In the genomic region with DNA sequence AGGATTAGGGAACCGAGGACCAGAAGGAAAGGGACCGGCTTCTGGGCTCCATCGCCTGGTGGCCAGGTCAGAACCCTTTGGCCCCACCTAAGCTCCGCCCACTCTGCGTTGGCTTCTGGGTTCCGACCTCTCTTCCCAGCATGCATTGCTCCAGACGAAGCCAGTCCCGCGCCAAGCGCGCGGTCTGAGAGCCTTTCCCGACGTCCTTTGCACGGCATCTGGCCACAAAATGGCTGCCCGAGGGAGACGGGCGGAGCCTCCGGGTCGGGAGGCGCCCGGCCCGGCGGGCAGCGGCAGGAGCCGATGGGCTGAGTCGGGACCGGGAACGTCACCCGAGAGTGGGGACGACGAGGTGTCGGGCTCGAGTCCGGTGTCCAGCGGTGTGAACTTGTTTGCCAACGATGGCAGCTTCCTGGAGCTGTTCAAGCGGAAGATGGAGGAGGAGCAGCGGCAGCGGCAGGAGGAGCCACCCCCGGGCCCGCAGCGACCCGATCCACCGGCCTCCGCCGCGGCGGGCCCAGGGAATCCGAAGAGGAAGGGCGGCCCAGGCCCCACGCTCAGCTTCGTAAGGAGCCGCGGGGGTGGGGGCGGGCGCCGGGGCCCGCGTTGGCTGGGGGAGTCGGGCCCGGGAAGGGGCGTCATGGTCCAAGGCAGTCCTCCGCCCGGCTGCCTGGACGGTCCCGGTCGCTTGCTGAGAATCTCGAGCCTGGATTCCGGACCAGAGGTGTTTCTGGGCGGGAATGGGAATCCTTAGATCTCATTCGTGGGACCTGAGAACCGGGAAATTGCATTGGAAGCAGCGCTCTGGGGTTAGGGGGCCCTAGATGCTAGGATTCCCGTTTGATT, we compare ENCODE assay signal across 7 mouse cellular contexts. TPM values are rescaled to one million over a fixed set of nuclear protein-coding genes. Genes with fewer than 3 reads are reported as not detected.
A peak's percentile ranks its signal among the peaks of the same experiment; 100 is the strongest.
DNase-seq lines count a peak whose midpoint lies in the region; ATAC-seq and TF ChIP-seq lines count a peak whose summit lies in the region.

A gene (plus strand): TSS at position 154 of the 846 bp plus-strand sequence.

- intact Hi-C loops in left cerebral cortex, postnatal 4 days (cut with DNase I): no loop called here

- 0 out of 2 replicates have a peak, but pooled peaks cover 5% of the 10 kb centered on the region for H3K4me1 ChIP-seq in intestine, postnatal 0 days (replicated peaks; ENCODE audit: control insufficient read depth, insufficient read depth, low read length)
- H3K4me1 ChIP-seq in midbrain, embryonic 12.5 days: peaks cover 37% of the 10 kb centered on the region
- peaks cover 19% of the 10 kb centered on the region for H3K4me1 ChIP-seq in small intestine, adult 2 months (ENCODE audit: control insufficient read depth, insufficient read depth, insufficient read length, low read length)

- no peaks in the 10 kb centered on the region for H3K27me3 ChIP-seq in intestine, postnatal 0 days (replicated peaks; ENCODE audit: control insufficient read depth, insufficient read depth, low read length)
- no peaks in the 10 kb centered on the region for H3K27me3 ChIP-seq in midbrain, embryonic 12.5 days
- H3K27me3 ChIP-seq in small intestine, adult 2 months (ENCODE audit: control insufficient read depth, insufficient read depth, low read length): no peaks in the 10 kb centered on the region

- H3K4me3 ChIP-seq in intestine, postnatal 0 days (ENCODE audit: low read depth, low read length): peak within 1 kb of the TSS; percentile 99
- H3K4me3 ChIP-seq in midbrain, embryonic 12.5 days: peak within 1 kb of the TSS; percentile 82
- peak within 1 kb of the TSS; percentile 83 for H3K4me3 ChIP-seq in small intestine, adult 2 months (ENCODE audit: low read depth, low read length)

- H3K9me3 ChIP-seq in intestine, postnatal 0 days (ENCODE audit: control insufficient read depth): no peaks in the 10 kb centered on the region
- H3K9me3 ChIP-seq in midbrain, embryonic 12.5 days: no peaks in the 10 kb centered on the region

- ATAC-seq in intestine, postnatal 0 days: peak; percentile 78
- ATAC-seq in midbrain, embryonic 12.5 days (ENCODE audit: low FRiP score, low read depth): peak; percentile 80

- peak within 1 kb of the TSS; percentile 93 for H3K27ac ChIP-seq in intestine, postnatal 0 days (ENCODE audit: low read depth, low read length)
- H3K27ac ChIP-seq in midbrain, embryonic 12.5 days (replicated peaks): peak within 1 kb of the TSS; percentile 78
- peak within 1 kb of the TSS; percentile 79 for H3K27ac ChIP-seq in small intestine, adult 2 months (ENCODE audit: insufficient read depth, low read depth, low read length)

- no peak for TF ChIP-seq CTCF in intestine, postnatal 0 days (IDR thresholded peaks at IDR 0.05; ENCODE audit: low read depth)
- no peak for TF ChIP-seq CTCF in small intestine, adult 2 months (IDR thresholded peaks at IDR 0.05; ENCODE audit: extremely low read depth, insufficient read length, insufficient replicate concordance, low read depth, low read length)

- under 1% methylated on average over 72 of the region's 75 CpGs for WGBS in intestine, postnatal 0 days
- WGBS in midbrain, embryonic 12.5 days: under 1% methylated on average over 62 of the region's 75 CpGs
- 0% methylated on average over 75 of the region's 75 CpGs for WGBS in small intestine, adult 2 months

- peak within 1 kb of the TSS; percentile 96 for H3K9ac ChIP-seq in intestine, postnatal 0 days (ENCODE audit: low read depth, low read length)
- H3K9ac ChIP-seq in midbrain, embryonic 12.5 days (replicated peaks): peak within 1 kb of the TSS; percentile 95

- H3K36me3 ChIP-seq in intestine, postnatal 0 days (ENCODE audit: control insufficient read depth, insufficient read depth): peaks cover 35% of the 10 kb centered on the region
- peaks cover 48% of the 10 kb centered on the region for H3K36me3 ChIP-seq in midbrain, embryonic 12.5 days
- peaks cover 23% of the 10 kb centered on the region for H3K36me3 ChIP-seq in small intestine, adult 2 months (ENCODE audit: control insufficient read depth, insufficient read depth, low read length)

- peak; percentile 96 for DNase-seq in adrenal gland, adult 8-10 months
- peak; percentile 97 for DNase-seq in embryo, embryonic 9.5 days (ENCODE audit: extremely low spot score)
- no peak for DNase-seq in gonadal fat pad, adult 2 months (ENCODE audit: low read depth)
- peak; percentile 97 for DNase-seq in left cerebral cortex, postnatal 4 days

- peak within 1 kb of the TSS; percentile 91 for H3K4me2 ChIP-seq in intestine, postnatal 0 days (replicated peaks; ENCODE audit: low read depth)
- peak within 1 kb of the TSS; percentile 99 for H3K4me2 ChIP-seq in midbrain, embryonic 12.5 days (replicated peaks)

- peak; percentile 96 for TF ChIP-seq POLR2A in small intestine, adult 2 months (IDR thresholded peaks at IDR 0.05; ENCODE audit: low read depth, low read length)

RNA-seq across cellular contexts. Expression of the gene that starts here (rescaled TPM):
- total RNA-seq in adrenal gland, adult 8-10 months (2022): 100 to 1,000 TPM; 134 to 159 (median 155) TPM
- polyA plus RNA-seq in gonadal fat pad, adult 2 months (2012; rRNA removed): 64.2 and 100 TPM in 2 replicates
- polyA plus RNA-seq in intestine, postnatal 0 days (2015; fragmentation: Nextera tagmentation; extraction: Ambion mirVana): 121 and 122 TPM in 2 replicates
- total RNA-seq in left cerebral cortex, postnatal 4 days (2021): 100 to 1,000 TPM; 158 to 163 TPM
- 164 and 178 TPM in 2 replicates for polyA plus RNA-seq in midbrain, embryonic 12.5 days (2016; fragmentation: Nextera tagmentation; extraction: Ambion mirVana)
- 82.6 and 135 TPM in 2 replicates for polyA plus RNA-seq in small intestine, adult 2 months (2012; rRNA removed)
